Mouse (Mus musculus): ENCODE data around the gene Yaf2. TPM values are rescaled to one million over a fixed set of nuclear protein-coding genes. Genes with fewer than 3 reads are reported as not detected.
"Not testable (repeated sequence)": the region's sequence is repeated elsewhere in the genome, so short reads cannot be mapped to it uniquely, and the experiment has no call there.

The Yaf2 gene
- polyA plus RNA-seq, 1 experiment from 2014 or later, result 131 TPM

DNA sequence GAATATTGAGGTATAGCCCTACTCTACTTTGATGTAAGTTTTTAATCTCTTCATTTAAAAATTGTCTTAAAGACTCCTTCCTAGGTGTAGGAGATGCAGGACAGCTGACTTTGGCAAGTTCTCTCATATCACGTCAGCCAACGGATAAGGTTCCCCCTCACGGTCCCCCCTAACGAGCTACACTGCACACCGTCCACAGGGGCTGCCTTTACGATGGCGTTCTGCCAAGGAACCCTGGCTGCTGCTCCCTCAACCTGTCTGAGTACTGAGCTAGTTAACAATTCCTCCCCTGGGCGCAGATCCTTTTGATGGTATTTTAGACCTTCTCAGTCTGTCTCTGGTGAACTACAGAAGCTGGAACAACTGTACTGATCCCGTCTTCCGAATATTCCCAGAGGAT lies 93.5 kb downstream of the Yaf2 start:
- Histone ChIP-seq H3K4me3 (no peak overlapping the region), H3K4me2 (no peak overlapping the region), H3K9me3 (no peaks in the 10 kb centered on the region; the same call in 1 of the 2 replicates), H3K27me3 (no peaks in the 10 kb centered on the region), H3K9ac (no peak overlapping the region), H3K4me1 (replicated peaks) (no peaks in the 10 kb centered on the region), H3K36me3 (peaks cover 55% of the 10 kb centered on the region), H3K27ac (replicated peaks) (no peak overlapping the region)
- 87% methylated on average over 10 of the region's 10 CpGs for WGBS
- ATAC-seq (ENCODE audit: low read depth), result no peak

DNA sequence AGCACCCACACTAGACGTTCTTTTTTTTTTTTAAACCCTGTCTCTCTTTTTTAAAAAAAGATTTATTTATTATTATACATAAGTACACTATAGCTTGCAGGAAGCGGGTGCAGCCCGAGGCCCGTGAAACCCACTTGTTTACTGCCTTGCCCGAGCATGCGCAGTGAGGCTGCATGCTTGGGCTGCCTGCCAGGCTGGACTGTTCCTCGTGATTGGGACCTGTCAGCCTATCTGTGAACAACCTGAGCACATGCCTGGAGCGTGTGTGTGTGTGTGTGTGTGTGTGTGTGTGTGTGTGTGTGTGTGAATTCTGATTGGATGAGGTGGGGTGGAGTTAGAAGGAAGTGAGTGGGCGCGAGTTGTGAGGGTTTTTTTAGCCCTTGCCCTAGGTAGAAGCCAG lies 100.3 kb downstream of the Yaf2 start:
- not testable (repeated sequence) for H3K9me3 ChIP-seq; H3K4me2 ChIP-seq; H3K27me3 ChIP-seq; ATAC-seq (ENCODE audit: low read depth); H3K4me1 ChIP-seq (replicated peaks); H3K27ac ChIP-seq (replicated peaks); H3K4me3 ChIP-seq; H3K9ac ChIP-seq
- WGBS, result 96% methylated on average over 10 of the region's 10 CpGs
- peaks cover 26% of the 10 kb centered on the region for H3K36me3 ChIP-seq

Other genes with a start within 250 kb of the Yaf2 start
- gene Gxylt1, start 61.8 kb downstream of the Yaf2 start, polyA plus RNA-seq (2015; fragmentation: Nextera tagmentation; extraction: Ambion mirVana), result 7.0 and 8.5 TPM in 2 replicates
- gene Zcrb1, start 61.4 kb upstream of the Yaf2 start, polyA plus RNA-seq (2015; fragmentation: Nextera tagmentation; extraction: Ambion mirVana), result 190 and 192 TPM in 2 replicates
- 46.8 and 48.9 TPM in 2 replicates for gene Pphln1, start 61.4 kb upstream of the Yaf2 start, polyA plus RNA-seq (2015; fragmentation: Nextera tagmentation; extraction: Ambion mirVana)

Measured in neural tube, embryonic 13.5 days (tissue).